Mouse (Mus musculus) pancreas, adult 10 weeks (tissue): ENCODE data around the gene Pon3. TPM values are rescaled to one million over a fixed set of nuclear protein-coding genes. Genes with fewer than 3 reads are reported as not detected.

Source experiments
- polyA plus RNA-seq: library from polyadenylated mRNA; stranded (reverse); fragments of 350-450 nt; fragmentation: Illumina TruSeq; extraction: RNeasy Lipid Tissue Mini Kit (QIAGEN cat#74804); gene quantifications from one replicate; pipeline ENCODE4 v1.2.3, GENCODE M21; 2015; ENCODE audit warnings: low read depth, low replicate concordance; ENCODE audit not compliant: insufficient read depth

Pon3 gene
- 6.6 TPM for polyA plus RNA-seq

DNA sequence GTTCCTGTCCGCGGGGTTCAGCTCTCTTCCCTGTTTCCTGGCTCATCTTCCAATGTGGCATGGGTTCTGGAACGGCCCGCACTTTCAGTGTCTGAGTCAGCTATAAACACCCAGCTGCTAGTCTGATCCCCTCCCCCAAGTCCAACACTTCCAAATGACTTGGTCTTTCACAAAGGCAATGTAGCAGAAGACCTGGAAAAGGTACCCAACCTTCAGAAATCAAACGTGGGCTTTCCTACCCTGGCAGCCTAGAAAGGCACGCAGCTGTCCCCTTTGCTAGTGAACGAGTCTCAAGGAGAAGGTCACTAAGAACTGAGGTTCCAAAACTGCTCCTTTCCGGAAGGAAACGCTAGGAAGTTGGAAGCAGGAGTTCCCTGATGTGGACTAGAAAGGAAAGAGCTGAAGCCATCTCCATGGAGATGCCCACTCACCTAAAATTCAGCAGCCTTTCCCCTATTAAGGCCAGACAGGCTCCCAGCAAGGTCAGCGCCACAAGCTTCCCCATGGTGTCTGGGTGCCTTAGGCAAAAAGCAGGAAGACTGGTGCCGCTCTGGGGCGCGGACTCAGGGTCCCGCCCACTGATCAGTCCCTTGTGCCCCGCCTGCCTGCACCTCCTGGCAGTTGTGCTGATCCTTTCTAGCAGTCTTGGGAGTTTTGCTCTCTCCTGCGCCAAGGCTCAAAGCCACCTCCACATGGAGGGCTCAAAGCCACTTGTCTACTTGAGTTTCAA, at the start of gene Pon3:
Gene Pon3 (minus strand): TSS at position 565 of the 730 bp plus-strand sequence.

DNA sequence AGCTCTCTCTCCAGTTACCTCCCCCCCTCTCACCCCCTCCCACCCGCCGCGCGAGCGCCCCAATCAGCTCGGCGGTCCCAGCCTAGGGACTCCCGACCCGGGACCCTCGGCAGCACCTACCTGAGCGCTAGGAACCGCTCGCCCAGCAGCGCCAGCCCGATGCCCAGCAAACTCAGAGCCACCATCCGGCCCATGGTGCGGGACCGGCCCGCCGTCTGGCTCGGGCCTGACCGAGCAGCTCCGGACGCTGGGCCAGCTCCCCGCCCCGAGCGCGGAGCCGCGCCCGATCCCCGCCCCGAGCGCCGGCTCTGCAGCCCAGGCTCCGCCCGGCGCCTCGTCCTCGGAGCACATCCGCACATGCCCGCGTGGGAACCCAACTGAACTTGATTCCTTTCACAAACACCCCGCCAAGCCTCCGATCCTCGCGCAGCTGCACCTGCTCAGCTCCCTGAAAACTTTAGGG, 42.0 kb upstream of the Pon3 start, which contains the start of gene Pon2:
Gene Pon2 (minus strand): TSS at position 364 of the 463 bp plus-strand sequence.

DNA sequence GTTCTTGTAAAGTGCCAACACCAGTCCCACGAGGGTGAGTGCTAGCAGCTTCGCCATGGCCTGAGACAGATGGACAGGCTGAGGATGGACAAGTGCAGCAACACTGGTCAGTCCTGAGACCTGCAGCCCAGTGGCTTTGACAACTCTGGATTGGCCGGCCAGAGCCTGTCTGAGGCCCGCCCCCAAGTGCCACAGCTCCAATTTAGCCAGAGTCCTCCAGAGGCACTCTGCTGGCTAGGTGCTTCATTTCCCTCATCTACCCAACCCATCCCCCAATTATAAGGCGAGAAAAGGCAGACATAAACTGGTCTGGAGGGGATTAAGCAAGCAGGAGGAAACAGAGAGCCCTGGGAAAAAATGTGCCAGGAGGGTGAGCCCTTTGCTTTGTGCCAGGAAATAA, 62.4 kb downstream of the Pon3 start, which contains the start of gene Pon1:
Gene Pon1 (minus strand): TSS at position 254 of the 400 bp plus-strand sequence.

Other genes with a start within 250 kb of the Pon3 start
- 2.0 TPM for gene Pon1, start 62.3 kb downstream of the Pon3 start, polyA plus RNA-seq
- 8.2 TPM for gene Pon2, start 42.2 kb upstream of the Pon3 start, polyA plus RNA-seq
- 0.31 TPM for gene Asb4, start 127.1 kb upstream of the Pon3 start, polyA plus RNA-seq
- 1.9 TPM for gene Pdk4, start 240.0 kb upstream of the Pon3 start, polyA plus RNA-seq